Mouse (Mus musculus): ENCODE measurements around the gene Copz2.
A peak's percentile ranks its signal among the peaks of the same experiment; 100 is the strongest.
"Not testable (repeated sequence)": the region's sequence is repeated elsewhere in the genome, so short reads cannot be mapped to it uniquely, and the experiment has no call there.

Copz2 gene

GRCm38 (mm10) chr11:96849681-96850467, at the start of gene Copz2:
TSS of gene Copz2 (plus strand) at chr11:96849870.
- DNase-seq (ENCODE audit: low read depth, low spot score), result no peak

GRCm38 (mm10) chr11:96805606-96806005, 44.1 kb upstream of the Copz2 start:
- DNase-seq (ENCODE audit: low read depth, low spot score), result no peak

GRCm38 (mm10) chr11:96808066-96808465, 41.6 kb upstream of the Copz2 start:
- DNase-seq (ENCODE audit: low read depth, low spot score), result peak; percentile 71

GRCm38 (mm10) chr11:96809562-96810235, 40.0 kb upstream of the Copz2 start:
- no peak for DNase-seq (ENCODE audit: low read depth, low spot score)

GRCm38 (mm10) chr11:96811188-96811587, 38.5 kb upstream of the Copz2 start:
- not testable (repeated sequence) for DNase-seq (ENCODE audit: low read depth, low spot score)

- DNase-seq (ENCODE audit: low read depth, low spot score), result no peak
These were observed 36.2 kb upstream of the Copz2 start for GRCm38 (mm10) chr11:96813455-96813854.

- no peak for DNase-seq (ENCODE audit: low read depth, low spot score)
These were observed 35.8 kb upstream of the Copz2 start for GRCm38 (mm10) chr11:96813920-96814319.

- no peak for DNase-seq (ENCODE audit: low read depth, low spot score)
These were observed 35.2 kb upstream of the Copz2 start for GRCm38 (mm10) chr11:96814443-96814842.

GRCm38 (mm10) chr11:96815895-96816294, 33.8 kb upstream of the Copz2 start:
- no peak for DNase-seq (ENCODE audit: low read depth, low spot score)

GRCm38 (mm10) chr11:96816494-96816893, 33.2 kb upstream of the Copz2 start:
- DNase-seq (ENCODE audit: low read depth, low spot score), result no peak

- DNase-seq (ENCODE audit: low read depth, low spot score), result no peak
These were observed 32.7 kb upstream of the Copz2 start for GRCm38 (mm10) chr11:96816979-96817378.

GRCm38 (mm10) chr11:96818128-96818710, 31.5 kb upstream of the Copz2 start:
- no peak for DNase-seq (ENCODE audit: low read depth, low spot score)

GRCm38 (mm10) chr11:96821956-96822355, 27.7 kb upstream of the Copz2 start:
- DNase-seq (ENCODE audit: low read depth, low spot score), result no peak

GRCm38 (mm10) chr11:96822675-96823470, 26.8 kb upstream of the Copz2 start:
- DNase-seq (ENCODE audit: low read depth, low spot score), result peak; percentile 87

GRCm38 (mm10) chr11:96823471-96823837, 26.2 kb upstream of the Copz2 start:
- no peak for DNase-seq (ENCODE audit: low read depth, low spot score)

- DNase-seq (ENCODE audit: low read depth, low spot score), result peak; percentile 99
These were observed 25.5 kb upstream of the Copz2 start for GRCm38 (mm10) chr11:96823880-96824782.

- no peak for DNase-seq (ENCODE audit: low read depth, low spot score)
These were observed 24.7 kb upstream of the Copz2 start for GRCm38 (mm10) chr11:96824783-96825495.

- DNase-seq (ENCODE audit: low read depth, low spot score), result no peak
These were observed 23.2 kb upstream of the Copz2 start for GRCm38 (mm10) chr11:96826481-96826880.

GRCm38 (mm10) chr11:96827062-96827581, 22.5 kb upstream of the Copz2 start:
- no peak for DNase-seq (ENCODE audit: low read depth, low spot score)

GRCm38 (mm10) chr11:96827917-96828316, 21.8 kb upstream of the Copz2 start:
- no peak for DNase-seq (ENCODE audit: low read depth, low spot score)
